Mouse (Mus musculus) urinary bladder, postnatal 4 days (tissue): Measurements from ENCODE around the gene Gm27029.
A peak's percentile ranks its signal among the peaks of the same experiment; 100 is the strongest.
"Not testable (repeated sequence)": the region's sequence is repeated elsewhere in the genome, so short reads cannot be mapped to it uniquely, and the experiment has no call there.

Source experiments
- DNase-seq, 2 experiments: peaks; one replicate each; pipeline ENCODE4 v3.0.0; 2021 to 2022; ENCODE audit warnings: low spot score in 2 of 2

Gm27029 gene

DNA sequence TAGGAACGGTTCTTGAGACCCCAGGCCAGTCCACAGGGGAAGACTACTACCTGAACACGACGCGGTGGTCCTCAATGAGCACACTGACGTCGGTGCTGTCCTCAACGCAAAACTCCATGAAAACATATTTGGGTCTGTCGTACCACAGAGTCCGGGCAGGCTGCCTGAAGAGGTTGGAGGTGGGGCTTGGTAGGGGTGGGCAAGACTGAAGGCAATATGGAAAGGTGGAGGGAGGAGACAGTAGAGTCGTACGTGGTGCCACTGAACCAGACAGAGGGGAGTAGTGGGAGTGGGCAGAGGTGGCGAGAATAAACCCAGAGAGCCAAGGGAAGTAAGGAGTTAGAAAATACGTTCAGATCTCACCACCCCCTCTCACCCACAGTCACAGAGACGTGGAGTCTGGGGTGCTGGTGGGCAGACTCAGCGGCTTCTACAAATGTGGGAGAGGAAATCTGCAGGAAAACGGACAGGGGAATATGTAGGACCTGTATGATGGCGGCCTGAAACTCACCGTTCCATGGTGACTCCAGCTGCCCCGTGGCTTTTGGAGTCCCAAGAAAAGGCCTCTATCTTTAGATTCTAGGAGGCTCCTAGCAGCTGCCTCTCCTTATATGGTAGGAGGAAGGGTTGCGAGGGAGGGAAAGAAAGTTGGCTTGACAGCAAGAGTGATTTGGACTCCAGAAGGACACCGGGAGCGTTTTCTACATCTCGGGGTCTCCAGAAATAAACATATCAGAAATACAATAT is at the start of gene Gm27029:
Gene Gm27029, minus strand, starts transcription at position 692 of the 747 bp plus-strand sequence.
- no peak for DNase-seq

DNA sequence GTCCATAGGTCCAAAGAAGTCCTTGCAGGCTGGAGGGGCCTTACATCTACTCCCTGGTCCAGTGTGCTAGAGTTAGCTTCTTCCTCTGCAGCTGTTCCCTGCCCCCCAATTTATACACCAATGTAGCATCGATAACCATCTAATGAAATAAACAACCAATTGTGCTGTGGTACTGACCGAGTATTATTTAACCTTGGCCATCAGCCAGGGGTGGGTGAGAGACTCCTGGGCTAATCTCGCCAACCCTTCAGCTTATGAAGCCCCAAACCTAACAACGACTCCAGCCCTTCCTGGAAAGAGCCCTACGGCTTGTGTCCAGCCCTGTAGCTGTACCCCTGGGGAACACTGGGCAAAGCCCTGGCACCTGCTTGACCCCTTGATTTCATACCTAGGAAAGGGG is 49.7 kb upstream of the Gm27029 start:
- no peak for DNase-seq

DNA sequence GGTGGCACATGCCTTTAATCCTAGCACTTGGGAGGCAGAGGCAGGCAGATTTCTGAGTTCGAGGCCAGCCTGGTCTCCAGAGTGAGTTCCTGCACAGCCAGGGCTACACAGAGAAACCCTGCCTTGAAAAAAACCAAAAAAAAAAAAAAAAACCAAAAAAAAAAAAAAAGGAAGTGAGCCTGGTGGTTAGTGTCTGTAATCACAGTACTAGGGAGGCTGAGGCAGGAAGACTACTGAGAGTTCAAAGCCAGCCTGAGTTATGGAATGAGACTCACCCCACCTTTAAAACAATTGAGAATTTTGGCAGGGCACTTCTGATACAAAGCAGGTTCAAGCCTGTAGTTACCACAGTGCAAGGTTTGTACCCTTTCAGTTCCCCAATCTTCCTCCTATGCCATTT is 49.1 kb upstream of the Gm27029 start:
- DNase-seq: not testable (repeated sequence)

DNA sequence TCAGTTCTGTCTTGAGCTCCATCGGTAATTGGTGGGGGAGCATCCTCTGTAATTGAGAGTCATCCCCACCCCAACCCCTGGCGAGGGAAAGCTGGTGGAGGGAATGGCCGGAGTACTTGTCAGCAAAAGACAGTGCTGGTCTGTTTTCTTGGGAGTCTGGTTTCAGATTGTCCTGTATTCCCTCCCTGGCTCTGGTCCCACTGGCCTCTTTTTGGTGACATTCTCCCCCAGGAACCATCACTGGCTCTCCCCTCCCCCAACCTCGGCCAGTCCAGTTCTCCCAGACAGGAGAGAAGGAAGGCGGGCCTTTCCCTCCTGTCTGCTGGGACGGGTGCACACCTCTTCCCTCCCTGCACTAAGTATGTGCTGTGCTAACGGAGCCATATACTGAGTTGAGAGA is 47.7 kb upstream of the Gm27029 start:
- DNase-seq: no peak

DNA sequence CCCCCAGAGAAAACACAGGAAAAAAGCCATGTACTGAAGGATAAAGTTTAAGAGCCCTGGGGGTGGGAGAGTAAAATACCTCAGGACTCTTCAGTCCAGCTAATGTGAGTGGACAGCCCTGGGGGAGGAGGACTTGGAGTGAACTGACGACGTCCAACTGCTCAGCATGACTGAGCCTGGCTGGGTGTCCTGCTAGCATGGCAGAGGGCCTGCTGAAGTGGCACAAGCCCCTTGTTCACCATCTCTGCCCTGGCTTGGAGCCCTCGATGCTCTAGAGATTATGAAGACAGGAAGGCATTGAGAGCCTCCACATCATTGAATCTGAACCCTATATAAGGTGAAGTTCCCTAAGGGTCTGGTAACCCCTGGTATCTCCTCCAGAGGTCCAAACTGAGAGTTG is 47.3 kb upstream of the Gm27029 start:
- DNase-seq: no peak

DNA sequence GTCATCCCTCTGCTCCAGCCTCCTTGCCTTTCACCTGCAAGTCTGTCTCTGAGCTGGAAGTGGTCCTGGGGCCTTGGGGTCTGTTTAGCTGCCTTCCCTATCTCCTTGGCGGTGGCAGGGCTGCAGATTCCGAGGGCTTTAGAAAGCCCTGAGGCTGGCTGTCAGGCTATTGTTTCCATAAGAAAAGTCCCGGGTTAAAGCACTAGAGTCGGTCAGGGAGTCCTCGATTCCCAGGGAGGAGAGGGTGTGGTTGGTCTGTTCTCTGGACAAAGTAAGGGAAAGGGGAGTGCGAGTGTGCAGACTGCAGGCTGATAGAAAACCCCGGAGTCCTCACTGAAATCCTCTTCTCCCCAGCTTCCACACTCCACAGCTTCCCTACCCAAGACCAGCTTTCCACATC is 45.6 kb upstream of the Gm27029 start:
- DNase-seq: no peak

DNA sequence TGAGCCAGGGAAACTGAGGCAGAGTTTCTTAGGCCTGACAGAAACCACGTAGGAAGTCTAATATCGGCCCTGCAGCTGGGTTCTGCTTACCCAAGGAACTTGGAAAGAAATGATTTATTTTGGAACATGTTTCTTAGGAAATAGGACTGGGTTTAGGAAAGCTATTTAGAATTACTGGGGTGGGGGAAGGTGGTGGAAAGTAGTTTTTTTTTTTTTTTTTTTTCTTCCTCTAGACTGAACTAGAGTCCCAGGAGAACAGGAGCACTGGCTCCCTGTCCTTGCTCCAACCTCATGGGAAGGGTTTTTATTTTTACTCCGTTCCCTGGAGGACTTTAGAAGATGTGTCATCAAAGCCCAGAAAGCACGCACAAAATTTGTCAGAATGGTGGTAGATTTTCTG is 44.6 kb upstream of the Gm27029 start:
- DNase-seq: no peak

DNA sequence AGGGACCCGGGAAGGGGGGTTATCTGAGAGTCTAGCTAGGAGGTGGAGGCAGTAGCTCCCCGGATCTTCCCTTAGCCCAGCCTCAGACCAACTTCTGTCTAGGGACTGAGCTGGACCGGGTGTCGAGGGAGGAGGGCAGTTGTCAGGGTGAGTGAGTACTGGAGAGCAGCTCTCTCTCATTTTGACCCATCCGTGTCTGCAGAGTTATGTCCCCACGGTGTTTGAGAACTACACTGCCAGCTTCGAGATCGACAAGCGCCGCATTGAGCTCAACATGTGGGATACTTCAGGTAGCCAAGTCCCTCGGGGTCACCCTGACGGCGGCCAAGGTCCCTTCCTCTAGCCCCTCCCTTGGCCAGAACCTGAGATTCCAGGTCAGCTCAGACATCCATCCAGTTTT is 44.1 kb upstream of the Gm27029 start:
- DNase-seq: no peak

DNA sequence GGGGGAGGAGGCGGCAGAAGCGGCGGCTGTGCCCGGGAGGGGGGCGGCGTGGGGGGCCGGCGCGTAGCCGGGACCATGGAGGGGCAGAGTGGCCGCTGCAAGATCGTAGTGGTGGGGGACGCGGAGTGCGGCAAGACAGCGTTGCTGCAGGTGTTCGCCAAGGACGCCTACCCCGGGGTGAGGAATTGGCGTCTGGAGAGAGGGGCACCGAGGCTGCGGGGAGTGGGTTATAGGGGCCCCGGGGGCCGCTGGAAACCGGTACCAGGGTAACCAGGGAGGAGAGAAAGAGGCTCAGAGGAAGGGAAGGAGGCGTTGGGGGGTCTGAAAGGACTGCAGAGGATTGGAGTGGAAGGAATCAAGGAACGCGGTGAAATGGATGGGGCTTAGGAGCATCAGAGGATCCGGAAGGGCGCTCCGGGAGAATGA is 43.7 kb upstream of the Gm27029 start:
- DNase-seq: no peak

DNA sequence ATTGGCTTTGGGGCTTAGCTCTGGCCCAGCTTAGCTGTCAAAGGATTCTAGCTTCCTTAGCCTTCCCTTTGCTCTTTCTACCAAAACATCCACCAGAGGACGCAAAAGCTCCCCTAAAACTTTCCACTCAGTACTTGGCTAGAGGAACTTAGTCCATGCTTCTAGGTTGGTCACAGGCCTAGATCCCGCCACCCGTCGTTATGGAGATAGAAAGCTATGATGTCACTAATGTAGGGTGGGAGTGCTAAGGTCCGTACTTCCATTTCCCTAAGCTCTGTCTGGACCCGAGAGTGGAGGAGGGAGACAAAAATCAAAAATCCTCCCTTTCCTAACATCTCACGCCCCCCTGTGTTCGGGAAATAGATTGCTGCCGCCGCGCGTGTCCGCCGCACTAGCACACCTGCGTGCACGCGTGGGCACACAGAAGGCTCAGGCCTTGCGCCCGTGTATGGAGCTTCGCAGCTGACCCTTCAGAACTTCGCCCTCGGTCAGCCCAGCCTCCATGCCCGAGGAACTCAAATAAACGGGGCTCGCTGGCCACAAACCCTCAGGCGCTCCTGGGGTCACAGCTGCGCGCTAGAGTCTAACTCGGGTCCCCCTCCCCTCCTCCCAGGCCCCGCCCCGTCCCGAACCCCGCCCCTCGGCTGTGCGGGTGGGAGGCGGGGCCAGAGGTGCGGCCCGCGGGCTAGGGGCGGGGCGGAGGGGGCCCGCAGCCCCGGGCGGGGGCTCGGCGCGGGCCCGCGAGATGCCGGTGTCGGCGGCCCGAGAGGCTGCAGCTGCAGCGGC is 43.1 kb upstream of the Gm27029 start:
- DNase-seq: peak in 1 of 2 experiments; percentile 67

DNA sequence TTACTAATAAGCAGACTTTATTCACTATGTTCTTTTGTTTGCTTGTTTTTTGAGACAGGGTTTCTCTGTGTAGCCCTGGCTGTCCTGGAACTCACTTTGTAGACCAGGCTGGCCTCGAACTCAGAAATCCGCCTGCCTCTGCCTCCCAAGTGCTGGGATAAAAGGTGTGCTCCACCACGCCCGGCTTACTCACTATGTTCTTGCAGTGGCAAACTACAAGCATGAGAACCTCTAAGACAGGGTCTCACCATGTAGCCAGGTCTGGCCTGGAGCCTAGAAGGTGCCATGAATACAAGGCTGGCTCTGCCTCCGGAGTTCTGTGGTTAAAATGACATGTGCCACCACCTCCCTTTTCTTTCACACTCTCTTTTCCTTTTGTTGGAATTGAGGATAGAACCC is 42.0 kb upstream of the Gm27029 start:
- DNase-seq: not testable (repeated sequence)

DNA sequence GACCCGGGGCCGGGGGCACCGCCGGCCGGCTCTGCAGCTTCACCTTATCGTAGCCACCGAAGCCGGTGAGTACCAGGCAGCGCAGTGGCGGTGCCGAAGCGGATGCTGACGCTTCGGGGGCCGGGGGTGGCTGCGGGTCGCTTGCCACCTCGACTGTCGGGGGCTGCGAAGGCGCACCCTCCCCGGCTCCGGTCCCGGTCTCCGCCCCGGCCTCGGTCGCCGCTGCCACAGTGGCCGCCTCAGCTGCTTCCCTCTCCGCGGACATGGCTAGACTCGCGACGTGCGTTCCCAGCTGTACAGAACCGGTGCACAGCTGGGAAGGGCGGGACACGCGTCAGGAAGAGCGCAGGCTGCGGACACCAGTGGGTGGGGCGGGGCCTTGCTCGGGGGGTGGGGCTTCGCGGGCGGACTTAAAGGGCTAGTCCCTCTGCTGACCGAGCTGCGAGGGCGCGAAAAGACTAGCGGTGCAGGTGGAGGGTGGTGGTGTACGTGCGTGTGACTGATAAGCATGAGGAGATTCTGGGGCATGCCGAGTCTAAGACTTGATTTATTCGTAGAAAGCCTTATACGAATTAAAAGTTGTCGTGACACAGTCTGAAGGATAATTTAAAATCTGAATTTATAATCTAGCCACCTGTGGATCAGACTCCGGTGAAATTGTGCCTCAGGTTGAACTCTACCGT is 41.4 kb upstream of the Gm27029 start, which contains the start of gene Vat1:
Gene Vat1, minus strand, starts transcription at position 362 of the 683 bp plus-strand sequence.
- peak; percentile 70 to 77 for DNase-seq

DNA sequence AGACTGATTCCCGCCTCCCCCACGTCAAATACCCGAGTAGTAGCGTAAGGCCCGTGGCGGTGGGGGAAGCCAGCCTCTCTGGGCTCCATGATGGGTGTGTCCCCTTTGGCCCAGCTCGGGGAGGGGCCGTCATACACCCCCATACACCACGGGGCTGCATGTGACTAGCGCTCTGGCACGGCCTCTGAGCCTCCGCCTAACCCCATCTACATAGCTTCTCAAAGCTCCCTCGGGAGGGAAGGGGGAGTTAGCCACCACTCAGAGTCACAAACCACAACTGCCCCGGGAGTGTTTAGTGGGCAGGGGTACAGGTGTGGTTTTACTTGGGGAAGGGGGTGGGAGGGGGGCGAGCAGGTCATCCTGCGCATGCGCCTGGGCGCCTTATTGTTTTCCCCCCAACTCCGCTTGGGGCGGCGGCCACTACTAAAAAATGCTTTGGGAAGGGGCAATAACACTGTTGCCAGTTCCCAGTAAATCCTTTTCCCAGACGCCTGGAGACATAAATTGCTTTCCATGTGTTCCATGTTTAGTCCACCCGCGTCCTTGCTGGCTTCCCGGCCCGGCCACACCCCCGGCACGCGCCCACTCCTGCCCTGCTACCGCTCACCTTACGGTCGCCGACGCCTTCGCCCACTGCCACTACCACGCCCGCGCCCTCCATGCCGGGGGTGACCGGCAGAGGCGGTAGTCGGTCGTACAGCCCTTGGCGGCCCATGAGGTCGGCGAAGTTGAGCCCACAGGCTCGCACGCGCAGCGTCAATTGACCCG is 40.7 kb upstream of the Gm27029 start:
- peak; percentile 80 to 81 for DNase-seq

DNA sequence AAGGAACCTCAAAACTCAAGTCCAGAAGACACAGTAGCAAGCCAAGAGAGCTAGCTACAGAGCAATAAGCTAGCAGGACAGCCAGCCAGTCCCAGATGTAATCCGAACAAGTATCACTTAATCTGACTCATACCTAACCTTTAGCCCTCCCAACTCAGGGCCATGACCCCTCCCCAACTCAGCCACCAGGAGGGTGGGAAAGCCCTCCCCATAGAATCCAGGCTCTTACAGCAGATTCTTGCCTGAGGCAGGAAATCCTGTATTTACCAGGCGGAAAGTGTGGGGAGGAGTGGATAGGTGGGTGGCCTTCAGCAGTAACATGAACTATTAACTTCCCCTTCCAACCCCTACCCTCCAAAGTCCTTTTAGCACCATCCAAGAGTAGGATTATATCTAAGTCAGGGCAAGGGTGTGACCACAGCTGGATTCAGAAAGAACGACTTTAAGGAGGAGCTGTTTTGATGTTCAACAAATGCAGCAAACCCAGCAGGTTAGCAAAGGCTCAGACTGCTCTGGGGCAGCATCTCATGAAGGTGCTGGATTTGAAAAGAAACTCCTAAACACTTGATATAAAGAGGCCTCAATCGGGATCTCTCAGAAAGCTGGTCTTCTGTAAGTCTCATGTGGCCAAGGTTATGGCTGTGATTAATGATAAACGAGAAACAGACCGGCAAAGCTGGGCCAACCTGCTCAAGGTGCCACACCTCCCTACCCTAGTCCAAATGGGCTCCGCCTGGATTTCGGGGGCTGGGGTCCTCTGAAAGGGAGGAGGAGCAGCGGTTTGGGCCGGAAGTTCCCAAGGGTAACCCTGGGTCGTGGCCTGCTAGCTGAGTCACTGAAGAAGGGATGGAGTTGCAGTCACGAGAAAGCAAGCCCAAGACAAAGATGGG is 39.9 kb upstream of the Gm27029 start, which contains the start of gene Rnd2:
Gene Rnd2, plus strand, starts transcription at position 789 of the 890 bp plus-strand sequence.
- no peak for DNase-seq

DNA sequence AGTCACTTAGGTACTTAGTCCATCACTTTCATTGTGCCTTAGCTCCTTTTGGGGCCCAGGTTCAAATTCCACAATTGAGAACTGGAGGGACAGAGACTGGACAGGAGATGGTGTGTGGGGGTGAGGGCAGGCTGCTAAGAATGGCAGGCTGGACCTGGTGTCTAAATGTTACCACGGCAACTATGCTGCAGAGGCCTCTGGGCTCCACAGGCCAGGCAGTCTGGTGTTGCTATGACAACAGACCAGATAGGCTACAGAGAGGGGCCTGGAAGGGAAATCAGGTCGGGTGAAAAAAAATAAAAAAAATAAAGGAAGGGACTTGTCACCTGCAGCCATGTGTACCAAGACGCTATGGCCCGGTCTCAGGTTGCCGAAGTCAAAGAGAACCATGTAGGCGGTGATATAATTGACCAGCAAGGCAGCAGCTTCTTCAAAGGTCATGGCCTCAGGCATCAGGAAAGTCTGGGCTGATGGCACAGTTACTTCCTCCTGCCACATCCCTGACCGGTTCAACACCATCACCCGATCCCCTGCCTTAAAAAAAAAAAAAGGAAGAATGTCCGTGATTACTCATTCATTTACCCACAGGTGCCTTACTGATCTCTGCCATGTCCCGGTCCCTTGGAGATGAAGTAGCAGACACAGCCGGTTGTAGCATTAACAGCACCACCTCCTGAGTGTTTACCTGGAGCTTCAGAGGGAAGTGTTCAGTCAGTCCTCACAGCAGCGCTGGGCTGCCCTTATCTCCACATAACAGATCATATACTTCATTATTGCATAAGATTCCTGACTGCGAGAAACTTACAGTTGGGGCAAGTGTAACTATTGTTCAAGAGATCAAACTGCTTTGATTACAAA is 38.2 kb upstream of the Gm27029 start:
- DNase-seq: no peak

DNA sequence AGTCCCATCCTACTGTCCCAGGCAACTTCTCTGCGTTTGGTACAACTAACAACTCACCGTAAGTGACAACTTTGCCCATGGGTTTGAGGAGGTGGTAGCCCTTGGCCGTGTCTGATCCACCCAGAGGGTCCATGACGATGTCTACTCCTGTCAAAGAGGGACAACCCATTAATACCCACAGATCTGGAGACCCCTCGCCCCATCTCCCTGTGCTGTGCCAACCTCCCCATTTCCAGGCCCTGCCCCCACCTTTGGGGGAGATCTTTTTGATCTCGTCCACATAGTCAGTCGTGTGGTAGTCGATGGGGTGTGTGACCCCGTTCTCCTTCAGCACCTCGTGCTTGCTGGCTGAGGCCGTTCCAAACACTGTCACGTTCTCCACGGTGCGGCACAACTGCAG is 37.5 kb upstream of the Gm27029 start:
- DNase-seq: no peak

DNA sequence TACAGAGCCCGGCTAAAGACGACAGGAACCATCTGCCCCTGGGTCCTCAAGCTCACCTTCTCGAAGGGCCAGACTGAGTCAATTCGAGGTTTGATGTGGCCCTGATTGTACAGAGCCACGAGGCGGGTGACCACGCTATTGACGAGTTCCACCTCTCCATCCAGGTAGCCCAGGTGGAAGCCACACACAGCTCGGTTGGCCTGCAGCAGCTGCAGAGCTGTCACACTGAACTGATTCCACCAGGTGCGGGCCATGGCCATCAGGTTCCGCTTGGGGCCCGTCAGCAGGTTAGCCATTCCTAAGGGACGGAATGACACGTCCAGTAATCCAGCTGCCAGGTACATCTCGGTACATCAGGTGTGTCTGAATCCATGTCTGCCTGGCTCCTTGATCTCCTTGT is 35.7 kb upstream of the Gm27029 start:
- no peak for DNase-seq

DNA sequence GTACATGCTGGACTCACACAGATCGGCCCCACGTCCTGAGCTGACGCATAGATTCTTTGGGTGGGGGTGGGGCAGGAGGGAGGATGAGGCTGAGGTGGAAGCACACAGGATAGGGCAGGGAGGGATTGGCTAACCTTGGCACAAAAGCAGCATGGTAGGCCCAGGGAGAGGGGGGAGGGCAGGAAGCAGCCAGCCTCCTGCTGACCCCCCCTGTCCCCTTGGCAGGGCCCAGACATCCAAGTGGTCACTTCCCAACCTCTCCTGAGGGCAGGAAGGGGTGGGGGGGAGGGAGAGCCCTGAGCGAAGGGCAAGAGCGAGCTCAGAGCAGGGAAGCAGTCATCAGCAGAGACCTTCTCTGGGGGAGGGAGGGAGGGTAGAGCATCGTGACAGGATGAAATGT is 35.1 kb upstream of the Gm27029 start:
- DNase-seq: no peak

DNA sequence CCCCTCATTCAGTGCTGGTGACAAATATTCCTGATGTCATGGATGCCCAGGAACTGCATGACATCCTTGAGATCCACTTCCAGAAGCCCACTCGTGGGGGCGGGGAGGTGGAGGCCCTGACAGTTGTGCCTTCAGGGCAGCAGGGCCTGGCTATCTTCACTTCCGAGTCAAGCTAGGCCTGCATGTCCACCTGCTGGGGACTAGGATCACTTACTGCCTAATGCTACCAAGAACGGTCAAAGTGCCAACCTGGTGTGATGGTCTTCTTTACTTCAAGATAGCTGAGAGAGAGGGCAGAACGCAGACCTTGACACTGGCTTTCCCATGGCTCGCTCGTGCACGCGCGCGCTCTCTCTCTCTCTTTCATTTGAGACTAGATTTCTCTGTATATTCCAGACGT is 33.6 kb upstream of the Gm27029 start:
- DNase-seq: no peak

DNA sequence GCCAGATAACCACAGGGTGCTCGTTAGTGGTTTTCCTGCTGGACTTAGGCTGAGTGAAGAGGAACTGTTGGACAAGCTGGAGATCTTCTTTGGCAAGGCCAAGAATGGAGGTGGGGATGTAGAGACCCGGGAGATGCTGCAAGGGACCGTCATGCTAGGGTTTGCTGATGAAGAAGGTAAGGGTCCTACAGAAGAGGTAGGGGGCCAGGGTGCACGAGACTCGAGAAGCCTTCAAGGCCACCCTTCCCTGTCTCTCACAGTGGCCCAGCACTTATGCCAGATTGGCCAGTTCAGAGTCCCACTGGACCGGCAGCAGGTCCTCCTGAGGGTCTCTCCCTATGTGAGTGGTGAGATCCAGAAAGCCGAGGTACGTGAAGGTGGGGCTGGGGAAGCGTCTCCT is 33.0 kb upstream of the Gm27029 start:
- DNase-seq: no peak
